Mouse (Mus musculus): ENCODE results near the gene Snta1.
"Not testable (repeated sequence)": the region's sequence is repeated elsewhere in the genome, so short reads cannot be mapped to it uniquely, and the experiment has no call there.

The Snta1 gene

DNA sequence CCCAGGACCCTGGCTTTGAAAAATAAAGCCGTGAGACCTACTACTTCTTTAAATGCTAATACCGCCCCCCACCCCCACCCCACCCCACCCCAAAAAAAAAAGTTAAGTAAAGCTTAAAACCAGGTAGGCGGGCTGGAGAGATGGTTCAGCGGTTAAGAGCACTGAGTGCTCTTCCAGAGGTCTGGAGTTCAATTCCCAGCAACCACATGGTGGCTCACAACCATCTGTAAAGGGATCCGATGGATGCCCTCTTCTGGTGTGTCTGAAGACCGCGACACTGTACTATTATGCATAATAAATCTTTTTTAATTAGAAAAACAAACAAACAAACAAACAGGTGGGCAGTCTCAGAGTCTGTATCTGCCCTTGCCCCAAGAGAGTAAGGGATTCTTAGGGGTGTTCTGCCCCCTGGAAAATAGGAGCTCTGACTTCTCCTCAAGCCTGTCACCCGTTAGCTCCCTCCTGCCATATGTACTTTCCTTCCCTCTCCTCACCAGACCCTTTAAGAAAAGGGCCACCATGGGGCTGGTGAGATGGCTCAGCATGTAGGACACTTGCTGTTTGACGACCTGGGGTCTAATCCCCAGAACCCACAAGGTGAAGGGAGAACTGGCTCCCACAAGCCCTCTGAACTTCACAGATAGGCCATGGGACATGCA lies 34.9 kb downstream of the Snta1 start, which contains the start of gene Cdk5rap1:
Gene Cdk5rap1 (minus strand): TSS at position 169 of the 659 bp plus-strand sequence.
- no peak for DNase-seq (ENCODE audit: low spot score in 2 of 2)

GRCm38 (mm10) chr2:154372151-154372829 lies 35.6 kb downstream of the Snta1 start:
- DNase-seq (ENCODE audit: low spot score in 2 of 2), result peak; percentile 82 to 90

- no peak for DNase-seq (ENCODE audit: low spot score in 2 of 2)
These were observed 40.4 kb downstream of the Snta1 start for GRCm38 (mm10) chr2:154367510-154367909.

DNA sequence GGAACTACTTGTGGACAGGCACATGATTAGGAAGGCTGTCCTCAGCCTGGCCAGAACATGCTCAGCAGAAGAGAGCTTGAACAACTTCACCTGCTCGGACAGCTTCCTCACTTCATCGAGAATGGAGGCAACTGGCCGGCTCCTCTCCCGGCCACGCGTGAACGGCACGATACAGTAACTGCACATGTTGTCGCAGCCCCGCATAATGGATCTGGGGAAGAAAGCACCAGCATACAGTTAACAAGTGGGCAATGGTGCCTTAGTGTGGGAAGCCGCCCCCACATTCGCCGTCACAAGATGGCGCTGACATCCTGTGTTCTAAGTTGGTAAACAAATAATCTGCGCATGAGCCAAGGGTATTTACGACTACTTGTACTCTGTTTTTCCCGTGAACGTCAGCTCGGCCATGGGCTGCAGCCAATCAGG lies 53.9 kb downstream of the Snta1 start:
- DNase-seq (ENCODE audit: low spot score in 2 of 2), result not testable (repeated sequence)

GRCm38 (mm10) chr2:154348152-154348551 lies 59.7 kb downstream of the Snta1 start:
- DNase-seq (ENCODE audit: low spot score in 2 of 2), result no peak

GRCm38 (mm10) chr2:154339356-154339755 lies 68.5 kb downstream of the Snta1 start:
- DNase-seq (ENCODE audit: low spot score in 2 of 2), result no peak

DNA sequence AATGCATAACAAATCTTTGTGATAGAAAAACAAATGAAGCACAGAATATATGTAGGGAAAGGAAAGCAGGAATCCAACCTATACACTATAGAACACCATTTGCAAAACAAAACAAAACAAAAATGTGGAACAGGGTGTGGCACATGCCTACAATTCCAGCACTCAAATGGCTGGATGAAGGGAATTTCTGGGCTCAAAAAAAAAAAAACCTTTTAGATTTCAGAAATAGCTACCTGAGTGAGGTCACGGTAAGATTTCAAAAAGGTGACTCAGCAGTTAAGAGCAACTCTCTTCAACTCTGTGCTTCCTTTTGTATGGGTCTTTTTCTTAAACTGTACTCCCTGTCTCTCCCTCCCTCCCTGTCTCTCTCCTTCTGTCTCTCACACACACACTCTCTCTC lies 69.7 kb downstream of the Snta1 start:
- no peak for DNase-seq (ENCODE audit: low spot score in 2 of 2)

GRCm38 (mm10) chr2:154335572-154335971 lies 72.3 kb downstream of the Snta1 start:
- DNase-seq (ENCODE audit: low spot score in 2 of 2), result no peak

DNA sequence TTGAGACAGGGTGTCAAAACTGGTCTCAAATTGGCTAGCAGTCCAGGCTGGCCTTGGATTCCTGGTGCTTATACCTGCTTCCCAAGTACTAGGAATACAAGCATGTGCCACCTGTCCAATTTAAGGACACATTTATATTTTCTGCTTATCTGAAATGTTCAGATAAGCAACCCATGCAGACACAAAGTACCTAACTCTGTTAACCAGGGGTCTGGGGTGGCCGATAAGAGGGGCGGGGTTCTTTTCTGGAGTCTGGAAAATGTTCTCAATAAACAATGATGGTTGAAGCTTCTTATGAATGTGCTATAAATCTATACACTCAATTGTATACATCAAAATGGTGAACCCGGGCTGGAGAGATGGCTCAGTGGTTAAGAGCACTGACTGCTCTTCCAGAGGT lies 81.0 kb downstream of the Snta1 start:
- DNase-seq (ENCODE audit: low spot score in 2 of 2), result no peak

All from urinary bladder, postnatal 36 days (tissue).